In the genomic region with DNA sequence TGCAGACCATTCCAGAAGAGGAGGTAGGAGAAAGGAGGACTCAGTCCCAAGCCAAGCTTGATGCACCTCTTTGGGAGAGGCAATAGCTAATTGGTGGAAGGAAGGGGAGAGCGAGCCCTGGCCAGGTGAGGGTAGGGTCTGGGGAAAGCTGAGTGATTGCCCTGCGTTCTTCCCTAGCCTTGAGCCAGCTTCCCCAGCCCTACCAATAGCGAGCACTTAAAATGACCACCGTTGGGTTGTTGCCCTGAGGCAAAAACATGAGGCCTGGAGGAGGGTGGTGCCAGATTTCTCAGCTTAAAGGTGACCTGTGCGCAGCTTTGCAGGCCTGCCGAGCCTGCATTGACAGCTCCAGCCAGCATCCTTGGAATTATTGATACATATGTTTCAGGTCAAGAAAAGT, we compare ENCODE assay signal across 7 mouse cellular contexts.
DNase-seq lines count a peak whose midpoint lies in the region; ATAC-seq and TF ChIP-seq lines count a peak whose summit lies in the region.

No protein-coding gene starts in this region.

- 50% methylated on average over 6 of the region's 6 CpGs for WGBS in lung, embryonic 14.5 days
- 65% methylated on average over 6 of the region's 6 CpGs for WGBS in forebrain, embryonic 12.5 days
- WGBS in limb, embryonic 11.5 days, result 32% methylated on average over 6 of the region's 6 CpGs
- 56% methylated on average over 6 of the region's 6 CpGs for WGBS in neural tube, embryonic 14.5 days

- peak overlapping the region; percentile 49 for H3K4me3 ChIP-seq in lung, embryonic 14.5 days (ENCODE audit: low read depth, low read length)
- peak overlapping the region; percentile 52 for H3K4me3 ChIP-seq in forebrain, embryonic 12.5 days (replicated peaks)
- peak overlapping the region; percentile 40 for H3K4me3 ChIP-seq in limb, embryonic 11.5 days (ENCODE audit: low read depth, low read length)
- peak overlapping the region; percentile 35; the same call in 1 of the 2 replicates for H3K4me3 ChIP-seq in neural tube, embryonic 14.5 days (ENCODE audit: low read depth, low read length)

- peak overlapping the region; percentile 86 for H3K4me2 ChIP-seq in lung, embryonic 14.5 days
- peak overlapping the region; percentile 78 for H3K4me2 ChIP-seq in forebrain, embryonic 12.5 days
- peak overlapping the region; percentile 91 for H3K4me2 ChIP-seq in limb, embryonic 11.5 days (ENCODE audit: low read depth, severe bottlenecking)
- H3K4me2 ChIP-seq in neural tube, embryonic 14.5 days (ENCODE audit: low read depth, low read length), result peak overlapping the region; percentile 65

- TF ChIP-seq CTCF in lung, embryonic 14.5 days (IDR thresholded peaks at IDR 0.05; ENCODE audit: low read depth), result no peak

- peak overlapping the region; percentile 67 for H3K9ac ChIP-seq in lung, embryonic 14.5 days
- H3K9ac ChIP-seq in forebrain, embryonic 12.5 days, result peak overlapping the region; percentile 66
- H3K9ac ChIP-seq in limb, embryonic 11.5 days (ENCODE audit: low read length), result peak overlapping the region; percentile 88
- H3K9ac ChIP-seq in neural tube, embryonic 14.5 days (replicated peaks; ENCODE audit: low read depth, low read length), result no peak overlapping the region

- no peaks in the 10 kb centered on the region for H3K27me3 ChIP-seq in lung, embryonic 14.5 days (ENCODE audit: insufficient read depth, low read length)
- H3K27me3 ChIP-seq in forebrain, embryonic 12.5 days, result no peaks in the 10 kb centered on the region
- no peaks in the 10 kb centered on the region for H3K27me3 ChIP-seq in limb, embryonic 11.5 days (ENCODE audit: control insufficient read depth, insufficient read depth, low read length)
- no peaks in the 10 kb centered on the region for H3K27me3 ChIP-seq in neural tube, embryonic 14.5 days (ENCODE audit: control insufficient read depth, insufficient read depth, low read length)

- no peaks in the 10 kb centered on the region for H3K9me3 ChIP-seq in lung, embryonic 14.5 days (ENCODE audit: low read depth, low read length)
- H3K9me3 ChIP-seq in forebrain, embryonic 12.5 days, result no peaks in the 10 kb centered on the region
- H3K9me3 ChIP-seq in limb, embryonic 11.5 days (ENCODE audit: control insufficient read depth, low read length), result no peaks in the 10 kb centered on the region
- no peaks in the 10 kb centered on the region for H3K9me3 ChIP-seq in neural tube, embryonic 14.5 days (ENCODE audit: control insufficient read depth, low read length)

- no peak for ATAC-seq in lung, embryonic 14.5 days (ENCODE audit: insufficient read depth)
- no peak for ATAC-seq in forebrain, embryonic 12.5 days (ENCODE audit: low FRiP score)
- no peak for ATAC-seq in limb, embryonic 11.5 days (ENCODE audit: insufficient number of reproducible peaks, low FRiP score, low TSS enrichment, low read depth)
- ATAC-seq in neural tube, embryonic 14.5 days (ENCODE audit: low read depth), result no peak

- peak overlapping the region; percentile 96; the same call in 1 of the 2 replicates for H3K27ac ChIP-seq in lung, embryonic 14.5 days (ENCODE audit: low read depth)
- H3K27ac ChIP-seq in forebrain, embryonic 12.5 days, result peak overlapping the region; percentile 93; the same call in 1 of the 2 replicates
- peak overlapping the region; percentile 90 for H3K27ac ChIP-seq in limb, embryonic 11.5 days (replicated peaks; ENCODE audit: low read depth, low read length)
- peak overlapping the region; percentile 70 for H3K27ac ChIP-seq in neural tube, embryonic 14.5 days (ENCODE audit: low read depth, low read length)

- no peak for DNase-seq in lung, embryonic 14.5 days
- no peak for DNase-seq in lung, postnatal 25 days (ENCODE audit: low spot score)
- no peak for DNase-seq in limb, embryonic 11.5 days (ENCODE audit: low spot score)
- no peak for DNase-seq in natural killer cell, adult 2 months (ENCODE audit: low spot score in 2 of 2)
- no peak for DNase-seq in left cerebral cortex, adult 11 months (ENCODE audit: low spot score)

- H3K4me1 ChIP-seq in lung, embryonic 14.5 days (ENCODE audit: insufficient read depth), result peaks cover 21% of the 10 kb centered on the region
- H3K4me1 ChIP-seq in forebrain, embryonic 12.5 days, result peaks cover 60% of the 10 kb centered on the region
- peaks cover 23% of the 10 kb centered on the region for H3K4me1 ChIP-seq in limb, embryonic 11.5 days (ENCODE audit: control insufficient read depth, insufficient read depth, low read length)
- H3K4me1 ChIP-seq in neural tube, embryonic 14.5 days (ENCODE audit: control insufficient read depth, insufficient read depth, low read length), result peaks cover 41% of the 10 kb centered on the region

- H3K36me3 ChIP-seq in lung, embryonic 14.5 days (ENCODE audit: insufficient read depth), result peaks cover 54% of the 10 kb centered on the region
- H3K36me3 ChIP-seq in forebrain, embryonic 12.5 days (replicated peaks), result peaks cover 36% of the 10 kb centered on the region
- peaks cover 30% of the 10 kb centered on the region for H3K36me3 ChIP-seq in limb, embryonic 11.5 days (ENCODE audit: control insufficient read depth, insufficient read depth, low read length)
- H3K36me3 ChIP-seq in neural tube, embryonic 14.5 days (ENCODE audit: control insufficient read depth, insufficient read depth, low read length), result peaks cover 31% of the 10 kb centered on the region
